Mouse (Mus musculus): ENCODE data around the gene Pnkp.

GRCm38 (mm10) chr7:44814952-44815553 is 41.9 kb upstream of the Pnkp start:
- TF ChIP-seq CTCF (IDR thresholded peaks at IDR 0.05; ENCODE audit: extremely low read depth, insufficient read depth, insufficient read length, insufficient replicate concordance) (no peak), POLR2A (IDR thresholded peaks at IDR 0.05; ENCODE audit: low read depth, low read length) (no peak)

All from spleen, adult 2 months (tissue).